Mouse (Mus musculus) MEL (cell line): ENCODE data around the gene Upp1. TPM values are rescaled to one million over a fixed set of nuclear protein-coding genes. Genes with fewer than 3 reads are reported as not detected.
A peak's percentile ranks its signal among the peaks of the same experiment; 100 is the strongest.

ENCODE experiments used
- DNase-seq: peaks from one replicate; pipeline ENCODE4 v3.0.0; 2011; ENCODE audit warnings: low read depth, low spot score
- H3K27ac ChIP-seq: 2 replicates; pipeline ENCODE4 v1.5.1; 2012; ENCODE audit warnings: low read depth, mild to moderate bottlenecking, control low read depth, low read length, moderate library complexity; ENCODE audit not compliant: control insufficient read depth
- H3K27me3 ChIP-seq, 2 experiments: fragments of 150-350 bp in 1 of 2; sonication (generic) in 1 of 2; 2 replicates each; pipeline ENCODE4 v1.6.1; 2012; ENCODE audit warnings: low read length in 2 of 2, mild to moderate bottlenecking in 2 of 2, improper control_type of control experiment in 1 of 2, moderate library complexity in 1 of 2; ENCODE audit not compliant: insufficient read depth in 2 of 2, control insufficient read depth in 1 of 2
- H3K36me3 ChIP-seq, 2 experiments: 2 replicates each; pipeline ENCODE4 v1.6.1; 2012 to 2014; ENCODE audit warnings: low read length in 2 of 2, improper control_type of control experiment in 1 of 2, inconsistent platforms in 1 of 2, mild to moderate bottlenecking in 1 of 2; ENCODE audit not compliant: insufficient read depth in 2 of 2, control insufficient read depth in 1 of 2
- H3K4me1 ChIP-seq, 2 experiments: fragments of 150-350 bp in 1 of 2; sonication (generic) in 1 of 2; 2 replicates each; pipeline ENCODE4 v1.6.1; 2012; ENCODE audit warnings: low read length in 2 of 2, improper control_type of control experiment in 1 of 2, mild to moderate bottlenecking in 1 of 2; ENCODE audit not compliant: insufficient read depth in 2 of 2, control insufficient read depth in 1 of 2
- H3K4me3 ChIP-seq, 2 experiments: fragments of 150-350 bp in 1 of 2; sonication (generic) in 1 of 2; 2 replicates each; pipeline ENCODE4 v1.5.1; 2012; ENCODE audit warnings: low read depth in 2 of 2, low read length in 2 of 2, mild to moderate bottlenecking in 2 of 2, moderate library complexity in 2 of 2, control low read depth in 1 of 2, improper control_type of control experiment in 1 of 2; ENCODE audit not compliant: control insufficient read depth in 1 of 2, insufficient read depth in 1 of 2
- H3K79me2 ChIP-seq: 2 replicates; pipeline ENCODE4 v1.6.1; 2012; ENCODE audit warnings: mild to moderate bottlenecking, low read length, moderate library complexity; ENCODE audit not compliant: control insufficient read depth, poor library complexity, insufficient read depth
- H3K9ac ChIP-seq: 2 replicates; pipeline ENCODE4 v1.6.1; 2012; ENCODE audit warnings: low read depth, mild to moderate bottlenecking, control low read depth, low read length, moderate library complexity; ENCODE audit not compliant: control insufficient read depth, poor library complexity, severe bottlenecking
- H3K9me3 ChIP-seq: fragments of 150-350 bp; sonication (generic); replicated peaks from 2 replicates; pipeline ENCODE4 v1.6.1; 2012; ENCODE audit warnings: mild to moderate bottlenecking, low read length, improper control_type of control experiment, moderate library complexity; ENCODE audit not compliant: insufficient read depth
- BHLHE40 ChIP-seq: IDR thresholded peaks from 2 replicates; pipeline ENCODE4 v1.6.1; 2012; ENCODE audit warnings: low read depth, mild to moderate bottlenecking, inconsistent platforms, low read length, improper control_type of control experiment, borderline replicate concordance
- CHD1 ChIP-seq: IDR thresholded peaks from 2 replicates; pipeline ENCODE4 v1.6.1; 2012; ENCODE audit warnings: low read depth, mild to moderate bottlenecking, inconsistent platforms, low read length, improper control_type of control experiment
- CHD2 ChIP-seq: IDR thresholded peaks from 2 replicates; pipeline ENCODE4 v1.6.1; 2011; ENCODE audit warnings: low read length, improper control_type of control experiment
- CTCF ChIP-seq, 3 experiments: IDR thresholded peaks in 2 of 3; conservative IDR thresholded peaks in 1 of 3; 2 replicates each; pipeline ENCODE4 v1.5.1; 2011 to 2012; ENCODE audit warnings: low read length in 3 of 3, low read depth in 2 of 3, mild to moderate bottlenecking in 2 of 3, improper control_type of control experiment in 1 of 3, inconsistent platforms in 1 of 3, mixed read lengths in 1 of 3, moderate library complexity in 1 of 3; ENCODE audit not compliant: control insufficient read depth in 1 of 3, insufficient read depth in 1 of 3, poor library complexity in 1 of 3, severe bottlenecking in 1 of 3
- E2F4 ChIP-seq: IDR thresholded peaks from 2 replicates; pipeline ENCODE4 v1.6.1; 2011; ENCODE audit warnings: low read depth, low read length, improper control_type of control experiment, borderline replicate concordance
- ELF1 ChIP-seq: IDR thresholded peaks from 2 replicates; pipeline ENCODE4 v1.6.1; 2014; ENCODE audit warnings: low read depth, mild to moderate bottlenecking, inconsistent platforms, low read length, improper control_type of control experiment, moderate library complexity
- EP300 ChIP-seq, 2 experiments: IDR thresholded peaks; 2 replicates each; pipeline ENCODE4 v1.6.1; 2011; ENCODE audit warnings: improper control_type of control experiment in 2 of 2, low read length in 2 of 2, low read depth in 1 of 2, mild to moderate bottlenecking in 1 of 2
- ETS1 ChIP-seq: IDR thresholded peaks from 2 replicates; pipeline ENCODE4 v1.6.1; 2012; ENCODE audit warnings: low read depth, mild to moderate bottlenecking, inconsistent platforms, low read length, improper control_type of control experiment, moderate library complexity
- GABPA ChIP-seq: IDR thresholded peaks from 2 replicates; pipeline ENCODE4 v1.6.1; 2012; ENCODE audit warnings: low read depth, mild to moderate bottlenecking, inconsistent platforms, low read length, improper control_type of control experiment, moderate library complexity
- GATA1 ChIP-seq: IDR thresholded peaks from 2 replicates; pipeline ENCODE4 v1.6.1; 2011; ENCODE audit warnings: low read depth, low read length, improper control_type of control experiment
- HCFC1 ChIP-seq: IDR thresholded peaks from 2 replicates; pipeline ENCODE4 v1.6.1; 2012; ENCODE audit warnings: low read depth, mild to moderate bottlenecking, inconsistent platforms, low read length, improper control_type of control experiment, moderate library complexity
- JUND ChIP-seq: IDR thresholded peaks from 2 replicates; pipeline ENCODE4 v1.6.1; 2011; ENCODE audit warnings: low read depth, mild to moderate bottlenecking, improper control_type of control experiment, low read length
- KAT2A ChIP-seq: conservative IDR thresholded peaks from 2 replicates; pipeline ENCODE4 v1.6.1; 2012; ENCODE audit warnings: low read depth, low read length, improper control_type of control experiment, inconsistent platforms
- MAFK ChIP-seq: IDR thresholded peaks from 2 replicates; pipeline ENCODE4 v1.6.1; 2011; ENCODE audit warnings: low read depth, mild to moderate bottlenecking, low read length, improper control_type of control experiment, borderline replicate concordance
- MAX ChIP-seq: IDR thresholded peaks from 2 replicates; pipeline ENCODE4 v1.6.1; 2011; ENCODE audit warnings: low read length, improper control_type of control experiment
- MAZ ChIP-seq: IDR thresholded peaks from 2 replicates; pipeline ENCODE4 v1.6.1; 2012; ENCODE audit warnings: low read depth, mild to moderate bottlenecking, inconsistent platforms, low read length, improper control_type of control experiment
- MEF2A ChIP-seq: IDR thresholded peaks from 2 replicates; pipeline ENCODE4 v1.6.1; 2014; ENCODE audit warnings: low read depth, mild to moderate bottlenecking, inconsistent platforms, low read length, improper control_type of control experiment; ENCODE audit not compliant: poor library complexity, insufficient replicate concordance, severe bottlenecking; ENCODE audit errors: extremely low read depth
- MXI1 ChIP-seq: IDR thresholded peaks from 2 replicates; pipeline ENCODE4 v1.6.1; 2011; ENCODE audit warnings: mild to moderate bottlenecking, low read depth, low read length, improper control_type of control experiment
- MYB ChIP-seq: IDR thresholded peaks from 2 replicates; pipeline ENCODE4 v1.6.1; 2011; ENCODE audit warnings: mild to moderate bottlenecking, low read depth, low read length, improper control_type of control experiment
- MYC ChIP-seq: IDR thresholded peaks from 2 replicates; pipeline ENCODE4 v1.6.1; 2011; ENCODE audit warnings: low read depth, mild to moderate bottlenecking, low read length, improper control_type of control experiment, moderate library complexity
- NELFE ChIP-seq: IDR thresholded peaks from 2 replicates; pipeline ENCODE4 v1.6.1; 2011; ENCODE audit warnings: low read depth, low read length, improper control_type of control experiment
- NRF1 ChIP-seq: IDR thresholded peaks from 2 replicates; pipeline ENCODE4 v1.6.1; 2014; ENCODE audit warnings: low read depth, mild to moderate bottlenecking, inconsistent platforms, low read length, improper control_type of control experiment, moderate library complexity; ENCODE audit not compliant: poor library complexity, insufficient read depth, severe bottlenecking
- POLR2A ChIP-seq, 2 experiments: IDR thresholded peaks; 2 replicates each; pipeline ENCODE4 v1.6.1; 2011 to 2012; ENCODE audit warnings: low read length in 2 of 2, mild to moderate bottlenecking in 2 of 2, control low read depth in 1 of 2, improper control_type of control experiment in 1 of 2, low read depth in 1 of 2, moderate library complexity in 1 of 2; ENCODE audit not compliant: control insufficient read depth in 1 of 2, insufficient read depth in 1 of 2, poor library complexity in 1 of 2
- POLR2AphosphoS2 ChIP-seq: IDR thresholded peaks from 2 replicates; pipeline ENCODE4 v1.6.1; 2011; ENCODE audit warnings: low read length, improper control_type of control experiment
- POLR2AphosphoS5 ChIP-seq: IDR thresholded peaks from 2 replicates; pipeline ENCODE4 v1.6.1; 2012; ENCODE audit warnings: low read depth, borderline replicate concordance, mild to moderate bottlenecking, inconsistent platforms, low read length, moderate library complexity, mixed read lengths
- RAD21 ChIP-seq: IDR thresholded peaks from 2 replicates; pipeline ENCODE4 v1.6.1; 2011; ENCODE audit warnings: mild to moderate bottlenecking, low read depth, low read length, improper control_type of control experiment
- RCOR1 ChIP-seq: IDR thresholded peaks from 2 replicates; pipeline ENCODE4 v1.6.1; 2012; ENCODE audit warnings: low read depth, mild to moderate bottlenecking, inconsistent platforms, low read length, improper control_type of control experiment
- SIN3A ChIP-seq: IDR thresholded peaks from 2 replicates; pipeline ENCODE4 v1.6.1; 2012; ENCODE audit warnings: low read length, improper control_type of control experiment, inconsistent platforms
- SMC3 ChIP-seq: IDR thresholded peaks from 2 replicates; pipeline ENCODE4 v1.6.1; 2011; ENCODE audit warnings: low read depth, low read length, improper control_type of control experiment
- TAL1 ChIP-seq: IDR thresholded peaks from 2 replicates; pipeline ENCODE4 v1.6.1; 2012; ENCODE audit warnings: mild to moderate bottlenecking, inconsistent platforms, low read length, moderate library complexity, mixed read lengths
- TBP ChIP-seq: IDR thresholded peaks from 2 replicates; pipeline ENCODE4 v1.8.0; 2011; ENCODE audit warnings: low read depth, low read length, improper control_type of control experiment
- TCF12 ChIP-seq: IDR thresholded peaks from 2 replicates; pipeline ENCODE4 v1.6.1; 2014; ENCODE audit warnings: low read depth, mild to moderate bottlenecking, inconsistent platforms, low read length, improper control_type of control experiment, moderate library complexity
- UBTF ChIP-seq: IDR thresholded peaks from 2 replicates; pipeline ENCODE4 v1.6.1; 2012; ENCODE audit warnings: low read depth, mild to moderate bottlenecking, inconsistent platforms, low read length, improper control_type of control experiment, moderate library complexity, borderline replicate concordance; ENCODE audit not compliant: insufficient read depth
- USF1 ChIP-seq: IDR thresholded peaks from 2 replicates; pipeline ENCODE4 v1.6.1; 2014; ENCODE audit warnings: low read depth, mild to moderate bottlenecking, inconsistent platforms, low read length, improper control_type of control experiment, moderate library complexity
- ZC3H11A ChIP-seq: IDR thresholded peaks from 2 replicates; pipeline ENCODE4 v1.6.1; 2012; ENCODE audit warnings: low read depth, mild to moderate bottlenecking, inconsistent platforms, low read length, improper control_type of control experiment
- ZKSCAN1 ChIP-seq: IDR thresholded peaks from 2 replicates; pipeline ENCODE4 v1.6.1; 2012; ENCODE audit warnings: low read depth, mild to moderate bottlenecking, inconsistent platforms, low read length, improper control_type of control experiment, moderate library complexity
- ZMIZ1 ChIP-seq: IDR thresholded peaks from 2 replicates; pipeline ENCODE4 v1.6.1; 2012; ENCODE audit warnings: low read depth, mild to moderate bottlenecking, inconsistent platforms, low read length, improper control_type of control experiment, moderate library complexity
- ZNF384 ChIP-seq: IDR thresholded peaks from 2 replicates; pipeline ENCODE4 v1.6.1; 2012; ENCODE audit warnings: low read depth, mild to moderate bottlenecking, inconsistent platforms, low read length, improper control_type of control experiment
- polyA plus RNA-seq, 2 experiments: library from polyadenylated mRNA; stranded (reverse) in 1 of 2; unstranded in 1 of 2; fragments of >175 nt in 1 of 2; fragments of >200 nt in 1 of 2; gene quantifications; 2 replicates each; pipeline versions ENCODE4 v1.2.1 to v1.2.4; 2012; ENCODE audit warnings: low replicate concordance in 2 of 2, low read depth in 1 of 2; ENCODE audit not compliant: insufficient read length in 2 of 2, insufficient read depth in 1 of 2, missing spikeins in 1 of 2
- total RNA-seq: library from RNA; depleted of rRNA; stranded (reverse); fragments of 300-350 nt; gene quantifications from 2 replicates; pipeline ENCODE4 v1.2.3, GENCODE M21; 2012

Upp1 gene
- total and polyA plus RNA-seq, 3 experiments, result 1.2 to 1.4 TPM; not detected in 1

- H3K27me3 ChIP-seq, result no peaks in the 10 kb centered on the region
- H3K4me1 ChIP-seq, result peaks cover 18 to 34% of the 10 kb centered on the region in 2 experiments
- H3K27ac ChIP-seq, result peak overlapping the region; percentile 62
- peak; percentile 86 for DNase-seq
- peaks cover 0 to 37% of the 10 kb centered on the region in 2 experiments; a peak in 2 of 4 replicates for H3K36me3 ChIP-seq
- H3K9me3 ChIP-seq, result no peaks in the 10 kb centered on the region
- peak overlapping the region in 1 of 2 experiments; percentile 48; a peak in 2 of 4 replicates for H3K4me3 ChIP-seq
- H3K79me2 ChIP-seq, result no peaks in the 10 kb centered on the region
- no peak overlapping the region for H3K9ac ChIP-seq
- TF ChIP-seq MAFK (no peak), MEF2A (no peak), MYB (no peak), MAZ (no peak), BHLHE40 (peak; percentile 61; the same call in 1 of the 2 replicates), HCFC1 (0 out of 2 replicates have a peak, but pooled peaks have one; percentile 16), KAT2A (no peak), CHD2 (peak; percentile 12; the same call in 1 of the 2 replicates), TCF12 (peak; percentile 95), MXI1 (no peak), ZMIZ1 (no peak), MAX (peak; percentile 17; the same call in 1 of the 2 replicates), ZC3H11A (no peak), ELF1 (peak; percentile 52; the same call in 1 of the 2 replicates), TBP (no peak), POLR2A (IDR thresholded peaks at IDR 0.05; ENCODE audit: control insufficient read depth in 1 of 2, insufficient read depth in 1 of 2, low read depth in 1 of 2, low read length in 2 of 2, poor library complexity in 1 of 2) (no peak), SMC3 (no peak), MYC (peak; percentile 54; the same call in 1 of the 2 replicates), NELFE (no peak), USF1 (peak; percentile 87), RCOR1 (peak; percentile 64; the same call in 1 of the 2 replicates), CTCF (IDR thresholded peaks at IDR 0.05 in 2 of 3, conservative IDR thresholded peaks at IDR 0.05 in 1 of 3; ENCODE audit: control insufficient read depth in 1 of 3, insufficient read depth in 1 of 3, low read depth in 2 of 3, low read length in 3 of 3, poor library complexity in 1 of 3, severe bottlenecking in 1 of 3) (no peak), NRF1 (no peak), E2F4 (no peak), TAL1 (peak; percentile 96), POLR2AphosphoS5 (no peak), CHD1 (no peak), JUND (no peak), ZNF384 (peak; percentile 47; the same call in 1 of the 2 replicates), UBTF (no peak), EP300 (IDR thresholded peaks at IDR 0.05; ENCODE audit: low read depth in 1 of 2, low read length in 2 of 2) (peak; percentile 92 to 93), ETS1 (peak; percentile 89), RAD21 (no peak), GATA1 (peak; percentile 94), ZKSCAN1 (no peak), POLR2AphosphoS2 (no peak), GABPA (no peak), SIN3A (peak; percentile 57)
Measured at GRCm38 (mm10) chr11:9113189-9113588, 4.7 kb upstream of the Upp1 start.
